Mouse (Mus musculus) megakaryocyte, embryonic 14.5 days (primary cell): ENCODE measurements at regions not wholly inside any gene's neighbourhood (a gene's known extent, or its start where the extent isn't known, plus 50 kb on each side); places are given as distances from the start of the nearest gene placed in this dataset.

Experiments used
- H3K27me3 ChIP-seq: replicated peaks from 2 replicates; pipeline ENCODE3; 2012; ENCODE audit warnings: inconsistent platforms
- H3K36me3 ChIP-seq: replicated peaks from 2 replicates; pipeline ENCODE3; 2012; ENCODE audit warnings: low read length, inconsistent platforms, mixed read lengths
- H3K4me1 ChIP-seq: 2 replicates; pipeline ENCODE4 v1.6.1; 2012; ENCODE audit warnings: inconsistent platforms
- H3K4me3 ChIP-seq: replicated peaks from 2 replicates; pipeline ENCODE3; 2012; ENCODE audit warnings: moderate library complexity, mild to moderate bottlenecking, inconsistent platforms
- H3K9me3 ChIP-seq: 2 replicates; pipeline ENCODE4 v1.6.1; 2012; ENCODE audit warnings: inconsistent platforms
- FLI1 ChIP-seq: IDR thresholded peaks from 2 replicates; pipeline ENCODE4 v1.6.1; 2012; ENCODE audit warnings: low read length, inconsistent platforms, mixed read lengths
- GATA1 ChIP-seq: IDR thresholded peaks from 3 replicates; pipeline ENCODE4 v1.6.1; 2012; ENCODE audit warnings: mixed read lengths, low read length, inconsistent platforms, borderline replicate concordance

DNA sequence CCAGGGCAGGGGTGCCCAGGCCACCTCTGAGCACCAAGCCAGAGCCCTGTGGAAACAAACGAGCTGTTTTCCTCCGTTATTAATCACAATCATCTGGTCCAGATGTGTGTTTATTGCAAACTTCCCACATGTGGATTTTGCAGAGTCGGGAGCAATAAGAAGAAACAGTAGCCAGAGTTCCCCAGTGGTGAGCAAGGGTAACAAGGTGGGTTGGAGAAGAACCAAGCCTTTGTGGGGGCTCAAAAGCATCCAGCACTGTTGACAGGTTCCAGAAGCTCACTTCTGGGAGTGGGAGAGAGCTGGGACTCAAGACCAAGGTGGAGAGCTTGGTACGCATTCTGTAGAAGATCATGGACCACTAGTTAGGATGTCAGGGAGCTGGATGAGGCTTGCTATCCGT is 63.6 kb downstream of the Hif1an start:
- H3K4me3 ChIP-seq: no peak overlapping the region
- H3K27me3 ChIP-seq: peaks cover 14% of the 10 kb centered on the region
- no peaks in the 10 kb centered on the region for H3K4me1 ChIP-seq
- no peak for TF ChIP-seq FLI1
- TF ChIP-seq GATA1: no peak
- H3K9me3 ChIP-seq: peaks cover 6% of the 10 kb centered on the region
- no peaks in the 10 kb centered on the region for H3K36me3 ChIP-seq

DNA sequence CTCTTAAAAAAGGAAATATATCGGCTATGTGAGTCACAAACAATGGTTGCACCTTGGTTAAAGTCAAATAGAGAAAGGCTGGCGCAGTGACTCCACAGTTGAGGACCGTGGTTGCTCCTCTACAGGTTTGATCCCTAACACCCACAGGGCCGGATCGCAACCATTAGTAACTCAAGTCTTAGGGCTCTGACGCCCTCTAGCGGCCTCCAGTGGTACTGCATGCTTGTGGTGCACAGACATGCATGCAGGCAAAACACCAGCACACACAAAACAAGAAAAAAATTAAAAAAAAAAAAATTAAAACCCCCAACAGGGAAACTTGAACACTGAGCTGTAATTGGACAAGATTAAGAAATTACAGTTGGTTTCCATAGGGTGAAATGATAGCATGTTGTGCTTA is 67.1 kb downstream of the Hif1an start:
- Histone ChIP-seq H3K36me3 (no peaks in the 10 kb centered on the region), H3K4me3 (no peak overlapping the region), H3K27me3 (peaks cover 26% of the 10 kb centered on the region), H3K4me1 (no peaks in the 10 kb centered on the region), H3K9me3 (peaks cover 6% of the 10 kb centered on the region)
- TF ChIP-seq GATA1: no peak
- TF ChIP-seq FLI1: no peak

- Histone ChIP-seq H3K36me3 (no peaks in the 10 kb centered on the region), H3K4me1 (no peaks in the 10 kb centered on the region), H3K4me3 (no peak overlapping the region), H3K27me3 (peaks cover 28% of the 10 kb centered on the region), H3K9me3 (peaks cover 6% of the 10 kb centered on the region)
- TF ChIP-seq FLI1 (no peak), GATA1 (no peak)
Measured at GRCm38 (mm10) chr19:44631356-44632007, 68.8 kb downstream of the Hif1an start.

- no peak overlapping the region for H3K4me3 ChIP-seq
- no peak for TF ChIP-seq FLI1
- no peak for TF ChIP-seq GATA1
- no peaks in the 10 kb centered on the region for H3K36me3 ChIP-seq
- peaks cover 63% of the 10 kb centered on the region for H3K27me3 ChIP-seq
- no peaks in the 10 kb centered on the region for H3K9me3 ChIP-seq
- no peaks in the 10 kb centered on the region for H3K4me1 ChIP-seq
Measured at GRCm38 (mm10) chr19:44637145-44637719, 74.6 kb downstream of the Hif1an start.

- no peaks in the 10 kb centered on the region for H3K4me1 ChIP-seq
- no peaks in the 10 kb centered on the region for H3K36me3 ChIP-seq
- TF ChIP-seq GATA1 (no peak), FLI1 (no peak)
- no peak overlapping the region for H3K4me3 ChIP-seq
- H3K27me3 ChIP-seq: peaks cover 73% of the 10 kb centered on the region
- no peaks in the 10 kb centered on the region for H3K9me3 ChIP-seq
Measured at GRCm38 (mm10) chr19:44640021-44640420, 77.4 kb downstream of the Hif1an start.

DNA sequence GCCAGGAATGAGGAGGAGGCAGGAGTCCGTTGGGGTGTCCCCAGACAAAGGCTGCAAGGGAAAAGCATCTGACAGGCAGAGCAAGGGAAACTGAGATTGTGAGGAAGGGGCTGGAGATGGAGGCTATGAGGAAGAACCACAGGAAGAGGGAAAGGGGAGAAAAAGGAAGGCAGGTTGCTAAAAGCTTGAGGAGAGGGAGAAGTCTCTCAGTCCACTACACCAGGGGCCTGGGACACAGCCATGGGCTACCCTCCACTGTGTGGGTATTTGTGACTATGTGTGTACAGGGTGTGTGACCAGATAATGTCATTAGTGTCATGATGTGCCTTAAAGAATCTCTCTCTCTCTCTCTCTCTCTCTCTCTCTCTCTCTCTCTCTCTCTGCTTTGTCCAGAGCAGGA is 77.9 kb downstream of the Hif1an start:
- no peaks in the 10 kb centered on the region for H3K4me1 ChIP-seq
- H3K36me3 ChIP-seq: no peaks in the 10 kb centered on the region
- H3K9me3 ChIP-seq: no peaks in the 10 kb centered on the region
- H3K27me3 ChIP-seq: peaks cover 70% of the 10 kb centered on the region
- H3K4me3 ChIP-seq: no peak overlapping the region
- TF ChIP-seq FLI1: no peak
- no peak for TF ChIP-seq GATA1

DNA sequence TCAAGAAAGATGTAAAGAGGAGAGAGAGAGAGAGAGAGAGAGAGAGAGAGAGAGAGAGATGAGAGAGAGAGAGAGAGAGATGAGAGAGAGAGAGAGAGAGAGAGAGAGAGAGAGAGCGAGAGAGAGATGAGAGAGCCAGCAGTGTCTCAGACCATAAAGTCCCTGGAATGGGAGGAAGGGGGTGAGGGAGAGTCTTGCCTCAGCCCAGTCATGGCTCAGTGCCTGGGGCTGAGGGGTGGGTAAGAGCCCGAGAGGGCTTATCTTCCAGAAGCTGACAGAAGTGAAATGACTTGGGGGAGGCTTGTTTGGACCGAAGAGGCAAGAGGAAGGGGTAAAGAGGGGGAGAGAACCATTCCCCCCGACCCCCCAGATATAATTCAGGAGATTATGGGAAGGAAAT is 79.6 kb downstream of the Hif1an start:
- Histone ChIP-seq H3K27me3 (peaks cover 76% of the 10 kb centered on the region), H3K4me1 (no peaks in the 10 kb centered on the region), H3K9me3 (no peaks in the 10 kb centered on the region), H3K4me3 (no peak overlapping the region), H3K36me3 (no peaks in the 10 kb centered on the region)
- TF ChIP-seq FLI1 (no peak), GATA1 (no peak)

DNA sequence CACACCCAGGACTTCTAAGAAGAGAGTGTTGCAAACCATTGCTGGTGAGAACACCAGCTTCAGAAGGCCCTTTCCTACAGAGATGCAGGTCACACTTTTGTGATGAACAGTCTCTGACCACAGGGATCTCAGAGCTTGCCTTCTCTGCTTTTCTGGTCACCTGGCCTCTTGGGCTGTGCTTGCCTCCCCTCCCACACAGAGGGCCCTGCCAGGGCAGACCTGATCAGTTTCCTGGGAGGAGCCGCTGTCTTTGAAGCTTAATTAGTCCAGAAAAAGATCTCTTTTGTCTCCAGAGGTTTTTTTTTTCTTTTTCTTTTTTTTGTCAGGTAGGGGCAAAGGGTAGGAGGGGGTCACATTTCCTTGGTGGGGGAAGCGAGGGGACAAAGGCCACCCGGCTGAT is 81.7 kb downstream of the Hif1an start:
- Histone ChIP-seq H3K9me3 (no peaks in the 10 kb centered on the region), H3K36me3 (no peaks in the 10 kb centered on the region), H3K27me3 (peaks cover 75% of the 10 kb centered on the region), H3K4me1 (no peaks in the 10 kb centered on the region), H3K4me3 (no peak overlapping the region)
- TF ChIP-seq FLI1: no peak
- no peak for TF ChIP-seq GATA1

GRCm38 (mm10) chr19:44644929-44645328 is 82.3 kb downstream of the Hif1an start:
- Histone ChIP-seq H3K27me3 (peaks cover 75% of the 10 kb centered on the region), H3K36me3 (no peaks in the 10 kb centered on the region), H3K4me1 (no peaks in the 10 kb centered on the region), H3K4me3 (no peak overlapping the region), H3K9me3 (no peaks in the 10 kb centered on the region)
- TF ChIP-seq FLI1 (no peak), GATA1 (no peak)

DNA sequence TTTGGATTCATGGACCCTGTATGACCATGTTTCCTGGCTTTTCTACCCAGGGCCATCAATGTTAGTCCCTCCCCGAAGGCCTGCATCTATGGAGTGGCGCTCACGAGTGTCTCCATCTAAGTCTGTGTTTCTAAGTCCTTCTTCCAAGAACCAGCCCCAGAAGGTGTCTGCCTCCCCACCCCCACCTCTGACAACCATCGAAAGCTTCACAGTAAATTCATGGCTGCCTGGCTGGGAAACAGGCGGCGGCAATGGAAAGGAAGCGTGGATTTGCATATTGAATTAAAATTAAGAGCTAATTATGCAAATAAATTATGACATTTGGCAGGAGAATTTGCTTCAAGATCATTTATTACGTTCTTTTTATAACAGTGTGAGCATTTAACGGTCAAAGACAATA is 83.9 kb downstream of the Hif1an start:
- no peak for TF ChIP-seq GATA1
- no peak for TF ChIP-seq FLI1
- H3K4me1 ChIP-seq: no peaks in the 10 kb centered on the region
- H3K27me3 ChIP-seq: peaks cover 76% of the 10 kb centered on the region
- no peaks in the 10 kb centered on the region for H3K9me3 ChIP-seq
- H3K4me3 ChIP-seq: no peak overlapping the region
- H3K36me3 ChIP-seq: no peaks in the 10 kb centered on the region
